Mouse (Mus musculus) hindlimb bud, embryonic 11.5 days (tissue): ENCODE measurements around the gene Dbp.
A peak's percentile ranks its signal among the peaks of the same experiment; 100 is the strongest.

Source experiments
- DNase-seq: peaks from one replicate; pipeline ENCODE4 v3.0.0-alpha.2; 2012; ENCODE audit warnings: low read depth, low spot score; ENCODE audit errors: extremely low spot score

The Dbp gene

GRCm38 (mm10) chr7:45711316-45712021, 6.6 kb downstream of the Dbp start:
- no peak for DNase-seq

- DNase-seq = no peak
These were observed 7.3 kb downstream of the Dbp start for GRCm38 (mm10) chr7:45712022-45712757.

DNA sequence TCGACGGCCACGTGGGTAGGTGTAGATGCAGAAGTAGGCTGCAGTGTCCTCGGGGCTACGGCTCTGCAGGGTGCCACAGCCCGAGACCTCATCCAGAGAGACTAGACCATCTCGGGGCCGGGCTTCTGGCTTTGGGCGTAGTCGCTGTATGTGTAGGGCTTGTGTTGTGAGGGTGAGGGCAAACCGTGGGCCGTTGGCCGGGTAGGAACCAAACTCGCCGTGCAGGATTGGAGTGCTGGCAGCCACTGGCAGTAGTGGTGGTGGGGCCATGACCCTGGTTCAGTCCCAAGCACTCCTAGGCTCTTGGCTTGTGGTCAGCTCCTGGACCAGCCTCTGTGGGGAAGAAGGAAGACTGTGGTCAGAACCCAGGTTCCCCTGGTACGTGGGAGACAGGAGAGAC, 8.5 kb downstream of the Dbp start:
- no peak for DNase-seq

DNA sequence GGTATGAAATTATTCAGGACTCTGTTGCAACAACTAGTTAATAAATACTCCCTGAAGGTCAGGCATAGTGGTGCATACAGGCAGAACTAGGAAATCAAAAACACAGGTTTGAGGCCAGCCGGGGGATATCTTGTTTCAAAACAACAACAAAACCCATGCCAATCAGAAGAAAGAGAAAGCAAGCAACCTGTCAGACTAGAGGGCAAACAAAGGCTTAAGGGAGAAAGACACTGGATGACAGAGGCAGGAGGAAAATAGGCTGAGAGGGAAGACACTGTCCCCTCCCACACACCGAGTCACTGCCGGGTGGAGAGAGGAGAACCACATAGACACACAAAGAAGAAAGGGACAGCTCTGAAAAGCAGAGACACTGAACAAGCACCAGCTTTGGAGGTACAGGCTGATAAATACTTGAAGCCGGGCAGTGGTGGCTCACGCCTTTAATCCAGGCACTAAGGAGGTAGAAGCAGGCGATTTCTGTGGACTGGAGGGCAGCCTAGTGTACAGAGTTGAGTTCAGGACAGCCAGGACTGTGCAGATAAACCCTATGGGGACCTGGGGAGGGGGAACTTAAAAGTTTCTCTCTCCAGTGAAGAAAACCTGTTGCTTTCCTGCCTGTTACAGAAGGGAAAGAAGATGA, 9.1 kb downstream of the Dbp start:
- DNase-seq = no peak

GRCm38 (mm10) chr7:45714630-45715089, 9.8 kb downstream of the Dbp start:
- no peak for DNase-seq

DNA sequence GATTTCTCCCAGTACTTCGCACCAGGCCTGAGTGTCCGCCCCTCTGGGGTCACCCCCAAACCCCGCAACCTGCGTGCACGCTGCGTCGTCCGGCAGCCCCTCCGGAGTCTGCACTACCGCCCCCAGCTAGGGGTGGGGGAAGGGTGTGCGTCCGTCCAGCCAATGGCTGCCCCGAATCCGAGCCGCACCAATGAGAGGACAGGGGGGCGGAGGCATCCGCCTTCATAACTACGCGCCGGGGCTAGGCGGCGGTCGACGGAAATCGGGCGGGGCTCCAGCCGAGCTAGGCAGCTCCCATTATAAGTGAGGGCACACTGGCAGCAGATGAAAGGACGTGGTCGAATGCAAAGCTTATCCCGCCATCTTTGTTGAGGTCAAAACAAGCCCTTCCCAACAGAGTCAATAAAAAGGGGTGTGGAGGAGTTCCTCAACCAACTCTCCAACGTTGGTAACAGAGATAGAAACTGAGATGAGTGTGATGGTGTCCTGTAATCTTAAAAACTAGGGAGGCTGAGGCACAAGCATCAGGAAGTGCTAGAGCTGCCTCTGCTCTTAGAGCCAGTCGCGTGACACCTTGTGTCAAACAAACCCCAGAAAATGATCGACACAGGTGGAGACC, 10.3 kb downstream of the Dbp start, which contains the start of gene Rpl18:
Rpl18 (plus strand) TSS at position 368 of the 619 bp plus-strand sequence.
- DNase-seq = no peak

DNA sequence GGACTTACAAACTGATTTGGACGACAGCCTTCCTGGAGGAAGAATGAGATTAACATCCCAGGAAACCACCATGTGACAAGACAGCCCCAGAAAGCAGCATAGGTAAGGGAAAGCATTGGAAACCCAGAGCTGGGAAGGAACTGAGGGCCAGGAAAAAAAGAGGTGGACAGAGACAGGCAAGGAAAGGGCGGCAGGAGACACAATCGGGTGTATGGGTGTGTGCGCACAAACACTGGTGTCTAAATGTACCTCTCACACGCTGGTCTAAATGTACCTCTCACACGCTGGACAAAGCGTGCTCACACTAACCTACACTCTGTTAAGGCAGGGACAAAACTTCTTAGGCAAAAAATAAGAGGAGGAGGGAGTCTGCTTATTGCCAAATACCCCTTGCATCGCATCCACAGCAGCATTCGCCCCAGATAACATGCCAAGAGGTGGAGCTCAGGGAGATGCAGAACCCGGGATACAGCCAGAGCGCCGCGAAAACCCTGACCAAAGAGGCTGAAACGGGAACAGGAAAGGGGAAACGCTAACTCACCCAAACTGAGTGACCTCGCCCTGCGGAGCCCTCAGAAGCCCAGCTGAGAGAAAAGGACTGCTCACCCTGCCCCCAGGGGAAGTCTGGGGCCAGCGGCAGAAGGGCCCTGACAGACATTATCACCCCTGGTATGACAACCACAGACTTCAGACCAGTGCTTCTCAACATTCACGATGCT, 11.0 kb downstream of the Dbp start:
- no peak for DNase-seq

GRCm38 (mm10) chr7:45716460-45716857, 11.6 kb downstream of the Dbp start:
- no peak for DNase-seq

- DNase-seq = no peak
These were observed 12.3 kb downstream of the Dbp start for GRCm38 (mm10) chr7:45716952-45717917.

GRCm38 (mm10) chr7:45717918-45718297, 13.0 kb downstream of the Dbp start, which contains the start of gene Sphk2:
Gene Sphk2 (minus strand): TSS chr7:45718002.
- DNase-seq = peak; percentile 99

DNA sequence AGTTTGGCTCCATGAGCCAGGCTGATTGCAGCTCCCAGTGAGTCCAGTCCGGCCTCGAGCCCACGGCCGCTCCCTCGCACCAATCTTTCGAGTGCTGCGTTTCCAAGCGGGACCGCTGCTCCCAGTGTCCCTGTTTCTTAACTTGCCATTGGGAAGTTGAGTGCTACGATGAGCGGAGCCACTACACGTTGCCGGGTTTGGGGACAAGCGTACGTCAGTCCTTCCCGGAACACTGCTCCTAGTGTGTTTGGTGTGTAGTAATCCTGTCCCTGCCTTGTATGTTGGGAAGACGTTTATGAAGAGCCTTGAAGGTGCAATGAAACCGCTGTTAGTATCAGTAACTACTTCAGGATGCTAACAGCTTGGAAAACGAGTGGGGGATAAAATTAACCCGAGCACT, 13.4 kb downstream of the Dbp start:
- no peak for DNase-seq

DNA sequence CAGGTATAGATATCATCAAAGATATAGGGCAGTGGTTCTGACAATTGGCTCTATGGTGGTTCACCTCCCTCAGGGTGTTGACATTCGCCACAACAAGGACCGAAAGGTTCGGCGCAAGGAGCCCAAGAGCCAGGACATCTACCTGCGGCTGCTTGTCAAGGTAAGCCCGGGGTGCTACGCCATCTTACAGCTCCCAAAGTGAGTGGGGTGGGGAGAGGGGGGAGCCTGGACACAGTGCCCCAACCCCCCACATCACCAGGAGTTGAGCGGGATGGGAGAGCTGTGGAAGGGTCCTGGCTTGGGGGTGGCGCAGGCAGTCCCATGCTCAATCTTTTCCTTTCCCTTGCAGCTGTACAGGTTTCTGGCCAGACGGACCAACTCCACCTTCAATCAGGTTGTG, 14.3 kb downstream of the Dbp start:
- no peak for DNase-seq

- DNase-seq = no peak
These were observed 15.0 kb downstream of the Dbp start for GRCm38 (mm10) chr7:45719738-45720412.

- DNase-seq = no peak
These were observed 15.7 kb downstream of the Dbp start, which contains the start of gene Fam83e for GRCm38 (mm10) chr7:45720413-45721233. Gene Fam83e (plus strand): TSS chr7:45721212.

DNA sequence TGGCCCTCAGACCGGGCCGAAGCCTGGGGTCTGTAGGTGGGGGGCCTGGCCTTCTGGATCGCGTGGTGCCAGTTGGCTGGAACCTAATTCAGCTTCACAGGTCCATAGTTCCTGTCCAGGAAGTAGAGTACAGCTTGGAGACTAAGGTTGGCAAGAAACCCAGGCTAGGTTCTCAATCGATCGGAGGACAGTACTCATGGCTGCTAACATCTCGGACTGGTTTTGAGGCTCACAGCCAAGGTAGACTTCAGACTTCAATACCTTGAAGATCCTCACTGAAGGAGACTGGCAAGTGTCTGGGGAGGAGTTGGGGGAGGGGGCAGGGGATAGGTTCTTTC, 16.3 kb downstream of the Dbp start:
- DNase-seq = no peak

- DNase-seq = no peak
These were observed 16.9 kb downstream of the Dbp start for GRCm38 (mm10) chr7:45721642-45722347.

DNA sequence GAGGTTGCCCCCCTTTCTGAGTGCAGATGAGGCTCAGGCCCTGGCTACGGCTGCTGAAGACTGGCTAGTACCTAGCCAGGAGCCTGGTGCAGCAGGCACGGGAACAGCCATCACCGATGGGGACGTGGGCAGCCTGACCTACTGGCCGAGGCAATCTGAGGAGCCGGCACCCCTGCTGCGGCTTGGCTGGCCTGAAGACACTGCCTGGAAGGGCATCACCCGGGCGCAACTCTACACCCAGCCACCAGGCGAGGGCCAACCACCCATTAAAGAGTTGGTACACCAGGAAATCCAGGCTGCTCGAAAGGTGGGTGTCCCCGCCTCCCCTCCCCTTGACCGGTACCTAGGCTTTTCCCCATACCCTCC, 17.4 kb downstream of the Dbp start:
- no peak for DNase-seq

GRCm38 (mm10) chr7:45723301-45723700, 18.4 kb downstream of the Dbp start:
- no peak for DNase-seq
